Mouse (Mus musculus) ES-E14 (cell line): ENCODE results near the gene Rnf214. TPM values are rescaled to one million over a fixed set of nuclear protein-coding genes. Genes with fewer than 3 reads are reported as not detected.

ENCODE experiments used
- DNase-seq: peaks from one replicate; pipeline ENCODE4 v3.0.0-alpha.2; 2013; ENCODE audit warnings: low read depth, low spot score
- H3K27ac ChIP-seq: 2 replicates; pipeline ENCODE4 v1.5.1; 2012; ENCODE audit warnings: low read depth, mild to moderate bottlenecking, low read length, moderate library complexity, mixed read lengths; ENCODE audit not compliant: poor library complexity, insufficient read depth, severe bottlenecking
- H3K36me3 ChIP-seq: 2 replicates; pipeline ENCODE4 v1.6.1; 2012; ENCODE audit warnings: mild to moderate bottlenecking, low read length, moderate library complexity, mixed read lengths; ENCODE audit not compliant: control insufficient read depth, poor library complexity, insufficient read depth, severe bottlenecking
- H3K4me1 ChIP-seq, 2 experiments: fragments of 150-350 bp in 1 of 2; sonication (generic) in 1 of 2; 2 replicates each; pipeline ENCODE4 v1.6.1; 2012; ENCODE audit warnings: low read length in 2 of 2, mild to moderate bottlenecking in 1 of 2, mixed read lengths in 1 of 2; ENCODE audit not compliant: control insufficient read depth in 2 of 2, insufficient read depth in 2 of 2, poor library complexity in 1 of 2
- H3K4me3 ChIP-seq, 2 experiments: fragments of 150-350 bp in 1 of 2; sonication (generic) in 1 of 2; 2 replicates each; pipeline ENCODE4 v1.5.1; 2012; ENCODE audit warnings: low read length in 2 of 2, low read depth in 1 of 2, mild to moderate bottlenecking in 1 of 2, mixed read lengths in 1 of 2; ENCODE audit not compliant: insufficient read depth in 1 of 2, poor library complexity in 1 of 2, severe bottlenecking in 1 of 2
- H3K9ac ChIP-seq: 2 replicates; pipeline ENCODE4 v1.6.1; 2012; ENCODE audit warnings: low read depth, mild to moderate bottlenecking, low read length, mixed read lengths; ENCODE audit not compliant: poor library complexity, insufficient read depth, severe bottlenecking
- H3K9me3 ChIP-seq: fragments of 150-350 bp; sonication (generic); 2 replicates; pipeline ENCODE4 v1.6.1; 2012; ENCODE audit warnings: low read depth, mild to moderate bottlenecking, low read length; ENCODE audit not compliant: control insufficient read depth, insufficient read depth
- CHD2 ChIP-seq: IDR thresholded peaks from 2 replicates; pipeline ENCODE4 v1.6.1; 2014; ENCODE audit warnings: mild to moderate bottlenecking, low read depth, low read length, inconsistent platforms
- HCFC1 ChIP-seq: IDR thresholded peaks from 2 replicates; pipeline ENCODE4 v1.6.1; 2012; ENCODE audit warnings: low read length, inconsistent platforms, borderline replicate concordance; ENCODE audit not compliant: insufficient read depth
- MAFK ChIP-seq: IDR thresholded peaks from 2 replicates; pipeline ENCODE4 v1.6.1; 2014; ENCODE audit warnings: mild to moderate bottlenecking, low read depth, low read length, inconsistent platforms; ENCODE audit not compliant: insufficient read depth
- ZC3H11A ChIP-seq: IDR thresholded peaks from 2 replicates; pipeline ENCODE4 v1.6.1; 2012; ENCODE audit warnings: low read depth, mild to moderate bottlenecking, inconsistent platforms, low read length, borderline replicate concordance
- ZNF384 ChIP-seq: IDR thresholded peaks from 2 replicates; pipeline ENCODE4 v1.6.1; 2012; ENCODE audit warnings: low read depth, low read length, inconsistent platforms
- in situ Hi-C, 2 experiments: fragments of 600-800 bp; cut with MboI; formaldehyde crosslinking; loops; one replicate each; pipeline ENCODE4 v1.15.1; 2025; ENCODE audit warnings: low sequenced_read_pairs in 2 of 2, inconsistent platforms in 1 of 2; ENCODE audit not compliant: unreplicated experiment in 2 of 2
- total RNA-seq: library from RNA; depleted of rRNA; stranded (reverse); fragments of 300-350 nt; gene quantifications from 2 replicates; pipeline ENCODE4 v1.2.3, GENCODE M21; 2012

Gene Rnf214
- total RNA-seq, 1 experiment: 13.5 TPM

- no peaks in the 10 kb centered on the region for H3K9me3 ChIP-seq
- no peak overlapping the region for H3K9ac ChIP-seq
- H3K27ac ChIP-seq: no peak overlapping the region
- in situ Hi-C loops: no loop called here
- no peak overlapping the region for H3K4me3 ChIP-seq
- H3K36me3 ChIP-seq: peaks cover 48% of the 10 kb centered on the region
- DNase-seq: no peak
- TF ChIP-seq ZC3H11A (no peak), HCFC1 (no peak), ZNF384 (no peak), MAFK (no peak), CHD2 (no peak)
- peaks cover 0 to 18% of the 10 kb centered on the region in 2 experiments; a peak in 3 of 4 replicates for H3K4me1 ChIP-seq
These were observed 38.0 kb upstream of the Rnf214 start for GRCm38 (mm10) chr9:45944506-45945400.

GRCm38 (mm10) chr9:45943628-45944505, 37.2 kb upstream of the Rnf214 start:
- Histone ChIP-seq H3K4me1 (peaks cover 0 to 18% of the 10 kb centered on the region in 2 experiments; a peak in 3 of 4 replicates), H3K27ac (no peak overlapping the region), H3K4me3 (no peak overlapping the region), H3K36me3 (peaks cover 43% of the 10 kb centered on the region), H3K9me3 (no peaks in the 10 kb centered on the region), H3K9ac (no peak overlapping the region)
- no peak for TF ChIP-seq CHD2
- TF ChIP-seq ZNF384: no peak
- TF ChIP-seq MAFK: no peak
- no peak for TF ChIP-seq HCFC1
- TF ChIP-seq ZC3H11A: no peak
- no peak for DNase-seq
- in situ Hi-C loops: no loop called here

GRCm38 (mm10) chr9:45942916-45943315, 36.2 kb upstream of the Rnf214 start:
- Histone ChIP-seq H3K9ac (no peak overlapping the region), H3K4me1 (peaks cover 0 to 18% of the 10 kb centered on the region in 2 experiments; a peak in 3 of 4 replicates), H3K9me3 (no peaks in the 10 kb centered on the region), H3K4me3 (no peak overlapping the region), H3K27ac (no peak overlapping the region), H3K36me3 (peaks cover 46% of the 10 kb centered on the region)
- in situ Hi-C loops: no loop called here
- no peak for DNase-seq
- TF ChIP-seq ZC3H11A (no peak), ZNF384 (no peak), CHD2 (no peak), MAFK (no peak), HCFC1 (no peak)

GRCm38 (mm10) chr9:45942464-45942863, 35.8 kb upstream of the Rnf214 start:
- Histone ChIP-seq H3K4me1 (peaks cover 0 to 18% of the 10 kb centered on the region in 2 experiments; a peak in 3 of 4 replicates), H3K36me3 (peaks cover 46% of the 10 kb centered on the region), H3K9me3 (no peaks in the 10 kb centered on the region), H3K9ac (0 out of 2 replicates have a peak overlapping the region, but pooled peaks have one; percentile 6), H3K27ac (no peak overlapping the region), H3K4me3 (no peak overlapping the region)
- no peak for DNase-seq
- in situ Hi-C loops: no loop called here
- TF ChIP-seq HCFC1 (no peak), MAFK (no peak), ZNF384 (no peak), CHD2 (no peak), ZC3H11A (no peak)
